Mouse (Mus musculus) natural killer cell, adult 2 months (primary cell): ENCODE data around the gene Hvcn1.
"Not testable (repeated sequence)": the region's sequence is repeated elsewhere in the genome, so short reads cannot be mapped to it uniquely, and the experiment has no call there.

ENCODE experiments used
- DNase-seq, 2 experiments: peaks; one replicate each; pipeline ENCODE4 v3.0.0; 2022; ENCODE audit warnings: low spot score in 2 of 2

Hvcn1 gene

GRCm38 (mm10) chr5:122206475-122206874 is at the start of gene Hvcn1:
Gene Hvcn1, plus strand, starts transcription at chr5:122206804.
- no peak for DNase-seq

GRCm38 (mm10) chr5:122157827-122158381 is 48.7 kb upstream of the Hvcn1 start, which contains the start of gene Ppp1cc:
Gene Ppp1cc, plus strand, starts transcription at chr5:122158278.
- peak; percentile 88 to 90 for DNase-seq

- DNase-seq, result no peak
Measured at GRCm38 (mm10) chr5:122158557-122159515, 47.8 kb upstream of the Hvcn1 start.

- DNase-seq, result peak; percentile 33 to 56
Measured at GRCm38 (mm10) chr5:122163194-122163593, 43.4 kb upstream of the Hvcn1 start.

- no peak for DNase-seq
Measured at GRCm38 (mm10) chr5:122164011-122164410, 42.6 kb upstream of the Hvcn1 start.

GRCm38 (mm10) chr5:122165233-122165915 is 41.2 kb upstream of the Hvcn1 start:
- no peak for DNase-seq

- DNase-seq, result no peak
Measured at GRCm38 (mm10) chr5:122166636-122167161, 39.9 kb upstream of the Hvcn1 start.

- DNase-seq, result no peak
Measured at GRCm38 (mm10) chr5:122168344-122169069, 38.1 kb upstream of the Hvcn1 start.

- DNase-seq, result no peak
Measured at GRCm38 (mm10) chr5:122171058-122171457, 35.5 kb upstream of the Hvcn1 start.

GRCm38 (mm10) chr5:122175402-122175801 is 31.2 kb upstream of the Hvcn1 start:
- DNase-seq, result no peak

- DNase-seq, result no peak
Measured at GRCm38 (mm10) chr5:122175961-122176360, 30.6 kb upstream of the Hvcn1 start.

GRCm38 (mm10) chr5:122176398-122176797 is 30.2 kb upstream of the Hvcn1 start:
- DNase-seq, result peak; percentile 47 to 66

GRCm38 (mm10) chr5:122179665-122180064 is 26.9 kb upstream of the Hvcn1 start:
- DNase-seq, result no peak

- DNase-seq, result no peak
Measured at GRCm38 (mm10) chr5:122184283-122184806, 22.3 kb upstream of the Hvcn1 start.

- DNase-seq, result not testable (repeated sequence)
Measured at GRCm38 (mm10) chr5:122184858-122185257, 21.7 kb upstream of the Hvcn1 start.

GRCm38 (mm10) chr5:122189115-122189514 is 17.5 kb upstream of the Hvcn1 start:
- DNase-seq, result no peak

GRCm38 (mm10) chr5:122190465-122190864 is 16.1 kb upstream of the Hvcn1 start:
- no peak for DNase-seq

- DNase-seq, result no peak
Measured at GRCm38 (mm10) chr5:122191269-122192063, 15.1 kb upstream of the Hvcn1 start.

- no peak for DNase-seq
Measured at GRCm38 (mm10) chr5:122192347-122192746, 14.3 kb upstream of the Hvcn1 start.

- DNase-seq, result no peak
Measured at GRCm38 (mm10) chr5:122200872-122201271, 5.7 kb upstream of the Hvcn1 start.
